10 mouse cellular contexts compared by ENCODE assay signal in genomic region chr19:30419556-30420280, GRCm38 (mm10).
DNase-seq lines count a peak whose midpoint lies in the region; ATAC-seq and TF ChIP-seq lines count a peak whose summit lies in the region.
"Had no signal": no experiment of that assay in that cellular context is flagged by ENCODE, and none has a peak within 500 bp of the region (broad histone marks: within the 10 kb centered on the region; RNA-seq: fewer than 3 reads in every experiment).

No protein-coding gene starts in this region.

- no peak overlapping the region for H3K27ac ChIP-seq in forebrain, embryonic 15.5 days (replicated peaks)
- H3K27ac ChIP-seq in limb, embryonic 14.5 days (replicated peaks; ENCODE audit: low read depth, low read length) = no peak overlapping the region

- peak; percentile 2 for DNase-seq in adrenal gland, postnatal 10 days
- DNase-seq in adrenal gland, postnatal 4 days (ENCODE audit: low spot score in 2 of 2) = no peak
- peak; percentile 78 for DNase-seq in MN1 (ENCODE audit: low spot score)
- DNase-seq in limb, embryonic 14.5 days (ENCODE audit: low spot score) = peak; percentile 20
- no peak for DNase-seq in urinary bladder, postnatal 4 days (ENCODE audit: low spot score in 2 of 2)
- no peak for DNase-seq in gastrocnemius, postnatal 14 days
- DNase-seq in spleen, postnatal 4 days (ENCODE audit: low spot score in 2 of 2) = no peak
- DNase-seq: cerebellum, adult 9-10 months; heart, postnatal 14 days had no signal

- H3K36me3 ChIP-seq in forebrain, embryonic 15.5 days = no peaks in the 10 kb centered on the region
- no peaks in the 10 kb centered on the region for H3K36me3 ChIP-seq in limb, embryonic 14.5 days (ENCODE audit: control insufficient read depth, insufficient read depth, low read length)

- H3K9me3 ChIP-seq in forebrain, embryonic 15.5 days = no peaks in the 10 kb centered on the region
- H3K9me3 ChIP-seq in limb, embryonic 14.5 days (ENCODE audit: control insufficient read depth, low read length) = no peaks in the 10 kb centered on the region

- 4% methylated on average over 10 of the region's 10 CpGs for WGBS in forebrain, embryonic 15.5 days
- 16% methylated on average over 10 of the region's 10 CpGs for WGBS in limb, embryonic 14.5 days

- peaks cover 5% of the 10 kb centered on the region for H3K4me1 ChIP-seq in forebrain, embryonic 15.5 days
- H3K4me1 ChIP-seq in limb, embryonic 14.5 days (ENCODE audit: control insufficient read depth, insufficient read depth, low read length) = 0 out of 2 replicates have a peak, but pooled peaks cover 6% of the 10 kb centered on the region

- no peak overlapping the region for H3K9ac ChIP-seq in forebrain, embryonic 15.5 days (replicated peaks)
- no peak overlapping the region for H3K9ac ChIP-seq in limb, embryonic 14.5 days (ENCODE audit: low read depth, low read length, severe bottlenecking)

- peak; percentile 80 for ATAC-seq in forebrain, embryonic 15.5 days (replicated peaks)
- no peak for ATAC-seq in limb, embryonic 14.5 days (ENCODE audit: low FRiP score, low read depth)

- no peak for TF ChIP-seq POLR2A in limb, embryonic 14.5 days (IDR thresholded peaks at IDR 0.05; ENCODE audit: borderline replicate concordance, extremely low read depth, insufficient read depth, insufficient read length)

- peak overlapping the region; percentile 32 for H3K4me2 ChIP-seq in forebrain, embryonic 15.5 days (replicated peaks)
- 0 out of 2 replicates have a peak overlapping the region, but pooled peaks have one; percentile 9 for H3K4me2 ChIP-seq in limb, embryonic 14.5 days (replicated peaks; ENCODE audit: low read depth, low read length, severe bottlenecking)

- no peaks in the 10 kb centered on the region for H3K27me3 ChIP-seq in forebrain, embryonic 15.5 days
- no peaks in the 10 kb centered on the region for H3K27me3 ChIP-seq in limb, embryonic 14.5 days (ENCODE audit: control insufficient read depth, insufficient read depth, low read length)

- H3K4me3 ChIP-seq in forebrain, embryonic 15.5 days = no peak overlapping the region
- no peak overlapping the region for H3K4me3 ChIP-seq in limb, embryonic 14.5 days (replicated peaks; ENCODE audit: low read length)

- intact Hi-C loops in gastrocnemius, postnatal 14 days (cut with DNase I; ENCODE audit: low total_unique reads) = no loop called here

Comparison
In these comparisons a context has a peak if more than half of its experiments do, and no peak if none do; other contexts are left out.
1. DNase-seq: peak in adrenal gland, postnatal 10 days (single experiment), MN1 (single experiment) and limb, embryonic 14.5 days (single experiment); none in adrenal gland, postnatal 4 days (0 of 2), urinary bladder, postnatal 4 days (0 of 2), gastrocnemius, postnatal 14 days (single experiment) and spleen, postnatal 4 days (0 of 2).